Mouse (Mus musculus): ENCODE results near the gene Scn8a.

DNA sequence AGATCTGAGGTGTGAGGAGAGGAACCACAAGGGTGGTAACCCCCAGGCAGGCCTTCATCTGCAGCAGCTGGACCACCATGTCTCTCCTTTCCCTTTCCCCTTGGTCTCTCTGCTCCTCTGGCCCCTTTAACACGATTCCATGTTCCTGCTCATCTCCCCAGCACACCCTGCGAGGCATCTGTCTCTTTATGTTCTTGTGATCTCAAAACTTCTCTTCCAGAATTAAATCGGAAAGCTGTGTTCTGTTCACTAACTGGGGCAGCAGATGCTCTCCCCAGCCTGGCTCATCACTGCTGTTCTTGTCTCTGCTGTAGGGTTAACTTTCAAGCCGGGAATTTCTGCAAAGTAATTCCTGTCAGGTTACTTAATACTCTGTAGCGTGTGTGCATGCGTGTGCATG is 91.3 kb downstream of the Scn8a start:
- TF ChIP-seq CTCF (conservative IDR thresholded peaks at IDR 0.05; ENCODE audit: insufficient read depth, insufficient read length, low read depth, low read length), result no peak
- no peak for TF ChIP-seq POLR2A (IDR thresholded peaks at IDR 0.05; ENCODE audit: low read depth, low read length)
